Mouse (Mus musculus) CH12.LX (cell line): ENCODE data around the gene Grin3b. TPM values are rescaled to one million over a fixed set of nuclear protein-coding genes. Genes with fewer than 3 reads are reported as not detected.

ENCODE experiments used
- DNase-seq: peaks from one replicate; pipeline ENCODE4 v3.0.0-alpha.2; 2013; ENCODE audit errors: extremely low read depth
- H3K27ac ChIP-seq: 2 replicates; pipeline ENCODE4 v1.5.1; 2012; ENCODE audit warnings: low read depth, mild to moderate bottlenecking, control low read depth, moderate library complexity; ENCODE audit not compliant: insufficient read depth
- H3K27me3 ChIP-seq: replicated peaks from 2 replicates; pipeline ENCODE3; 2012; ENCODE audit warnings: inconsistent platforms
- H3K36me3 ChIP-seq, 2 experiments: replicated peaks in 1 of 2; 2 replicates each; pipeline versions ENCODE3 to v1.6.1; 2012; ENCODE audit warnings: inconsistent platforms in 1 of 2, low read length in 1 of 2, mild to moderate bottlenecking in 1 of 2, mixed read lengths in 1 of 2, moderate library complexity in 1 of 2; ENCODE audit not compliant: control insufficient read depth in 1 of 2, insufficient read depth in 1 of 2
- H3K4me1 ChIP-seq, 2 experiments: 2 replicates each; pipeline ENCODE4 v1.6.1; 2012; ENCODE audit warnings: inconsistent platforms in 1 of 2, moderate library complexity in 1 of 2; ENCODE audit not compliant: insufficient read depth in 2 of 2, control insufficient read depth in 1 of 2
- H3K4me2 ChIP-seq: 2 replicates; pipeline ENCODE4 v1.6.1; 2012; ENCODE audit warnings: low read depth, mild to moderate bottlenecking, control low read depth; ENCODE audit not compliant: poor library complexity, insufficient read depth, severe bottlenecking
- H3K4me3 ChIP-seq, 3 experiments: fragments of 150-350 bp in 1 of 3; sonication (generic) in 1 of 3; replicated peaks in 1 of 3; 2 replicates each; pipeline versions ENCODE3 to v1.5.1; 2011 to 2012; ENCODE audit warnings: low read depth in 2 of 3, low read length in 2 of 3, mild to moderate bottlenecking in 2 of 3, moderate library complexity in 2 of 3, control low read depth in 1 of 3, improper control_type of control experiment in 1 of 3, inconsistent platforms in 1 of 3, mixed read lengths in 1 of 3; ENCODE audit not compliant: poor library complexity in 1 of 3
- H3K79me2 ChIP-seq: replicated peaks from 2 replicates; pipeline ENCODE4 v1.6.1; 2012; ENCODE audit warnings: mild to moderate bottlenecking, moderate library complexity; ENCODE audit not compliant: control insufficient read depth, poor library complexity, insufficient read depth, severe bottlenecking; ENCODE audit errors: extremely low read depth
- H3K9ac ChIP-seq: 2 replicates; pipeline ENCODE4 v1.6.1; 2012; ENCODE audit warnings: low read depth, mild to moderate bottlenecking, control low read depth, moderate library complexity; ENCODE audit not compliant: insufficient read depth
- H3K9me3 ChIP-seq: replicated peaks from 2 replicates; pipeline ENCODE3; 2012; ENCODE audit warnings: low read length, inconsistent platforms, mixed read lengths
- BHLHE40 ChIP-seq: IDR thresholded peaks from 2 replicates; pipeline ENCODE4 v1.6.1; 2011; ENCODE audit warnings: mild to moderate bottlenecking, low read depth, low read length, improper control_type of control experiment
- CHD1 ChIP-seq: IDR thresholded peaks from 2 replicates; pipeline ENCODE4 v1.6.1; 2012; ENCODE audit warnings: low read depth, low read length, improper control_type of control experiment, inconsistent platforms
- CTCF ChIP-seq, 2 experiments: IDR thresholded peaks in 1 of 2; conservative IDR thresholded peaks in 1 of 2; 2 replicates each; pipeline ENCODE4 v1.5.1; 2011 to 2012; ENCODE audit warnings: low read depth in 2 of 2, low read length in 2 of 2, improper control_type of control experiment in 1 of 2, inconsistent platforms in 1 of 2, mild to moderate bottlenecking in 1 of 2, moderate library complexity in 1 of 2
- EP300 ChIP-seq: IDR thresholded peaks from 2 replicates; pipeline ENCODE4 v1.6.1; 2011; ENCODE audit warnings: low read length, improper control_type of control experiment
- ETS1 ChIP-seq: conservative IDR thresholded peaks from 2 replicates; pipeline ENCODE4 v1.6.1; 2012; ENCODE audit warnings: low read depth, mild to moderate bottlenecking, inconsistent platforms, low read length, improper control_type of control experiment, moderate library complexity
- HCFC1 ChIP-seq: IDR thresholded peaks from 2 replicates; pipeline ENCODE4 v1.6.1; 2012; ENCODE audit warnings: low read depth, mild to moderate bottlenecking, inconsistent platforms, low read length, improper control_type of control experiment
- IRF4 ChIP-seq: IDR thresholded peaks from 2 replicates; pipeline ENCODE4 v1.6.1; 2014; ENCODE audit warnings: low read depth, mild to moderate bottlenecking, inconsistent platforms, low read length, improper control_type of control experiment
- JUN ChIP-seq: IDR thresholded peaks from 2 replicates; pipeline ENCODE4 v1.6.1; 2011; ENCODE audit warnings: low read depth, mild to moderate bottlenecking, low read length, improper control_type of control experiment, moderate library complexity; ENCODE audit not compliant: insufficient read depth
- NRF1 ChIP-seq: IDR thresholded peaks from 2 replicates; pipeline ENCODE4 v1.6.1; 2014; ENCODE audit warnings: low read depth, mild to moderate bottlenecking, inconsistent platforms, low read length, improper control_type of control experiment, moderate library complexity
- PAX5 ChIP-seq: IDR thresholded peaks from 2 replicates; pipeline ENCODE4 v1.6.1; 2012; ENCODE audit warnings: low read length, inconsistent platforms, mixed read lengths
- RAD21 ChIP-seq: IDR thresholded peaks from 2 replicates; pipeline ENCODE4 v1.6.1; 2011; ENCODE audit warnings: low read depth, mild to moderate bottlenecking, low read length, improper control_type of control experiment, moderate library complexity
- SIN3A ChIP-seq: IDR thresholded peaks from 2 replicates; pipeline ENCODE4 v1.6.1; 2012; ENCODE audit warnings: low read length, improper control_type of control experiment, inconsistent platforms
- SMC3 ChIP-seq: IDR thresholded peaks from 2 replicates; pipeline ENCODE4 v1.6.1; 2011; ENCODE audit warnings: low read depth, low read length, improper control_type of control experiment
- TBP ChIP-seq: conservative IDR thresholded peaks from 2 replicates; pipeline ENCODE4 v1.6.1; 2011; ENCODE audit warnings: low read depth, low read length, improper control_type of control experiment
- ZC3H11A ChIP-seq: IDR thresholded peaks from 2 replicates; pipeline ENCODE4 v1.6.1; 2012; ENCODE audit warnings: low read depth, mild to moderate bottlenecking, inconsistent platforms, low read length, improper control_type of control experiment
- dilution Hi-C: fragments of 300-500 bp; cut with MboI; formaldehyde crosslinking; loops from 2 replicates; pipeline ENCODE4 v1.14.3; 2020; ENCODE audit warnings: low sequenced_read_pairs; ENCODE audit not compliant: extremely low pct_unique_long_range_greater_than_20kb, extremely low pct_ligation_motif_present
- in situ Hi-C: fragments of 300-500 bp; cut with MboI; formaldehyde crosslinking; loops from 3 replicates; pipeline ENCODE4 v1.14.3; 2019; ENCODE audit warnings: low sequenced_read_pairs, low pct_ligation_motif_present, low pct_unique_long_range_greater_than_20kb, mixed read lengths
- polyA plus RNA-seq: library from polyadenylated mRNA; unstranded; fragments of >175 nt; gene quantifications from 2 replicates; pipeline ENCODE4 v1.2.1, GENCODE M21; 2012; ENCODE audit warnings: low read depth; ENCODE audit not compliant: insufficient read length
- total RNA-seq, 2 experiments: library from RNA; depleted of rRNA; stranded (reverse); fragments of 300-350 nt in 1 of 2; fragments of >200 nt in 1 of 2; gene quantifications; 2 replicates each; pipeline ENCODE4 v1.2.3; 2012 to 2014

The Grin3b gene
- total and polyA plus RNA-seq, 3 experiments: 0.27 to 0.59 (median 0.56) TPM

DNA sequence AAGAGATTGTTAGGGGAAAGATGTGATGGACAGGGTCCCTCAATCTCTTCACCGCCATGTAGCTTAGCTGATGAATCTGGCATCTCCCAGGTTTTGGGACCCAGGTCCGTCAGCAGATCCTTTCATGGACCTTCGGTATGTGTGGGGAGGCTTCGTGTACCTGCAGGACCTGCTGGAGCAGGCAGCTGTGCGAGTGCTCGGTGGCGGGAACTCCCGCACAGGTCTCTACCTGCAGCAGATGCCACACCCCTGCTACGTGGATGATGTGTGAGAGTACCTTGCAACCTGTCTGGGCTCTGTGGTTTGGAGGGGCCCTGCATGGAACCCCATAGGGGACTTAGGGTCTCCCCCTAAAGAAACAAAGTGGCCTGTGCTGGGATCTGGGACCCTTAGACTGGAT, 31.4 kb downstream of the Grin3b start:
- Histone ChIP-seq H3K79me2 (no peaks in the 10 kb centered on the region), H3K27me3 (no peaks in the 10 kb centered on the region), H3K4me3 (no peak overlapping the region), H3K36me3 (peaks cover 0 to 79% of the 10 kb centered on the region in 2 experiments), H3K9ac (no peak overlapping the region), H3K27ac (no peak overlapping the region), H3K9me3 (no peaks in the 10 kb centered on the region), H3K4me1 (peaks cover 0 to 10% of the 10 kb centered on the region in 2 experiments; a peak in 2 of 4 replicates), H3K4me2 (no peak overlapping the region)
- in situ Hi-C loops (no loop called here), dilution Hi-C loops (no loop called here)
- DNase-seq: no peak
- no peak for TF ChIP-seq EP300
- no peak for TF ChIP-seq TBP
- no peak for TF ChIP-seq NRF1
- TF ChIP-seq PAX5: no peak
- no peak for TF ChIP-seq SIN3A
- TF ChIP-seq SMC3: no peak
- no peak for TF ChIP-seq HCFC1
- no peak for TF ChIP-seq ZC3H11A
- no peak for TF ChIP-seq RAD21

DNA sequence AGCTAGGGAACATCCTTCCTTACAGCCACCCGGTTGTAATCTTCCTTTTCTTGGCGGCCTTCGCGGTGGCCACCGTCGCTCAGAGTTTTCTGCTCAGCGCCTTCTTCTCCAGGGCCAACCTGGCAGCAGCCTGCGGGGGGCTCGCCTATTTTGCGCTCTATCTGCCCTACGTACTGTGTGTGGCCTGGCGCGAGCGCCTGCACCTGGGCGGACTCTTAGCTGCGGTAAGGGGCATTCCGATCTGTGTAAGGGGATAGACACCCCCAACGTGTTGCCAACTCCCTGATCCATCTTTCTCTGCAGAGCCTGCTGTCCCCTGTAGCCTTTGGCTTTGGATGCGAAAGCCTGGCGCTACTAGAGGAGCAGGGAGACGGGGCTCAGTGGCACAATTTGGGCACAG, 32.3 kb downstream of the Grin3b start:
- Histone ChIP-seq H3K9me3 (no peaks in the 10 kb centered on the region), H3K4me1 (0 out of 4 replicates have a peak, but pooled peaks cover 0 to 3% of the 10 kb centered on the region in 2 experiments), H3K27me3 (no peaks in the 10 kb centered on the region), H3K79me2 (no peaks in the 10 kb centered on the region), H3K9ac (no peak overlapping the region), H3K36me3 (peaks cover 6 to 86% of the 10 kb centered on the region in 2 experiments), H3K27ac (no peak overlapping the region), H3K4me3 (no peak overlapping the region), H3K4me2 (no peak overlapping the region)
- in situ Hi-C loops: no loop called here
- no peak for DNase-seq
- no peak for TF ChIP-seq BHLHE40
- TF ChIP-seq IRF4: no peak
- TF ChIP-seq RAD21: no peak
- no peak for TF ChIP-seq SMC3
- TF ChIP-seq JUN: no peak
- no peak for TF ChIP-seq ETS1
- TF ChIP-seq HCFC1: no peak
- TF ChIP-seq CTCF (conservative IDR thresholded peaks at IDR 0.05 in 1 of 2, IDR thresholded peaks at IDR 0.05 in 1 of 2; ENCODE audit: low read depth in 2 of 2, low read length in 2 of 2): no peak
- no peak for TF ChIP-seq EP300
- TF ChIP-seq CHD1: no peak
- dilution Hi-C loops: no loop called here
